Mouse (Mus musculus): ENCODE results near the gene Fam222b.

DNA sequence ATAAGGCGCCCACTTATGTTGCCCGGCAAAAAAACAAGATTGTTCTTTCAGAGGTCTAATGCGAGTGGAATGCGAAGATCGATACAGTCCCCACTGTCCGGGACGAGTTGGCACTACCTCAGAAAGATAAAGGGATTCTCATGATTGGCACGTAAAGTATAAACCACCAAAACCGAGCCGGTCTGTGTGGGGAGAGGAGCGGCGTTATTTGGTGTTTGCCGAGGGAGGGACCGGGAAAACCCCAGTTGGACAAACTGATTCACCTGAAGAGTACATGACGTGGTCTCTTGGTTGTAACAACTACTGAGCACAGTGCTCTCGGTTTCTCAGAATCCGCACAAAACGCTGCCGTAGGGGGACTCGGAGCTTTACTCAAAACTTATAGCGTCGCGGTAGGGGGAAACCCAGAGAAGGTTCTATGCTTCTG, 82.5 kb downstream of the Fam222b start:
- no peak for TF ChIP-seq CTCF (IDR thresholded peaks at IDR 0.05; ENCODE audit: insufficient read depth, low read depth, low read length)
- TF ChIP-seq POLR2A (IDR thresholded peaks at IDR 0.05; ENCODE audit: insufficient read depth, low read depth, low read length) = no peak
